Mouse (Mus musculus) urinary bladder, postnatal 25 days (tissue): Measurements from ENCODE around the gene Usp21.
"Not testable (repeated sequence)": the region's sequence is repeated elsewhere in the genome, so short reads cannot be mapped to it uniquely, and the experiment has no call there.

Experiments used
- DNase-seq: peaks from one replicate; pipeline ENCODE4 v3.0.0; 2022; ENCODE audit warnings: low spot score

Usp21 gene

GRCm38 (mm10) chr1:171287136-171288081 is at the start of gene Usp21:
Usp21 (minus strand) TSS chr1:171287991.
- DNase-seq: peak; percentile 89

DNA sequence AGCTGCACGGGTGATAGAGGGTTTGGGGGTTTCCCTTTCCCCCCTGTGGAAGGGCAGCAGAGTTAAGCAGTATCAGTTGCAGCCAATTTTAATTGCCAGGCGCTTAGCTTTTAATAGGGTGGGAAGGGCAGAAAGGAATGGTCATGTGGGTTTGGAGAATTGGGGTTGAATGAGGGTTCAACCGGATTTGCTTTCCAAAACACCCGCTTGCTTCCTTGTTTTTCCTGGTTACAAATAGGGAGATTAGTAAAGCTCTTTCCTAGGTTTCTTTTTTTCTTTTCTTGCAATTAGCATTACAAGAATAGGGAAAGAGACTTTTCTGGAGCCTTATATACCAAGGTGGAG is 42.4 kb upstream of the Usp21 start:
- no peak for DNase-seq

GRCm38 (mm10) chr1:171329433-171330215 is 41.8 kb upstream of the Usp21 start:
- DNase-seq: no peak

GRCm38 (mm10) chr1:171328839-171329432 is 41.1 kb upstream of the Usp21 start, which contains the start of gene Dedd:
Dedd (plus strand) TSS chr1:171329145.
- peak; percentile 75 for DNase-seq

GRCm38 (mm10) chr1:171328244-171328643 is 40.5 kb upstream of the Usp21 start:
- no peak for DNase-seq

GRCm38 (mm10) chr1:171326588-171326987 is 38.8 kb upstream of the Usp21 start:
- not testable (repeated sequence) for DNase-seq

- DNase-seq: no peak
These were observed 37.8 kb upstream of the Usp21 start for GRCm38 (mm10) chr1:171325571-171325970.

- DNase-seq: no peak
These were observed 34.2 kb upstream of the Usp21 start for GRCm38 (mm10) chr1:171322012-171322411.

- DNase-seq: no peak
These were observed 33.6 kb upstream of the Usp21 start for GRCm38 (mm10) chr1:171321415-171321814.

GRCm38 (mm10) chr1:171320151-171320550 is 32.4 kb upstream of the Usp21 start:
- DNase-seq: no peak

- DNase-seq: no peak
These were observed 32.0 kb upstream of the Usp21 start for GRCm38 (mm10) chr1:171319748-171320147.

DNA sequence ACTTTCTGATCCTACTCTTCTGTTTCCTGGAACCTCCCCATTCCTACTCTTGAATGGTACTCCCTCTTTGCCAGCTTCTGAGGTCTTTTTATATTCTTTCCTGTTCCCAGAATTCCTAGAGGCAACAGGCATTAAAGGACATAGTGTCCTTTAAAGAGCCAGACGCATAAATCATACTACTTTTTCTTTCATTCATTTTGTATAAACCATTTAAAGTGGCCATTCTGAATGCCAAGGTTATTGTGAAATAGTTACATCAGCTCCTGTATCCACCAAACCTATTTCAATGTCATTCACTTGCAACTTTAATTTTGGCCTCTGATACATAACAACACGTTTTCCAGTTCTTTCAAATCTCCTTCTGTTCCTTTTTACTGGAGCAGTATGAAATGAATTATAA is 21.5 kb upstream of the Usp21 start:
- no peak for DNase-seq

GRCm38 (mm10) chr1:171306157-171306556 is 18.4 kb upstream of the Usp21 start:
- not testable (repeated sequence) for DNase-seq

DNA sequence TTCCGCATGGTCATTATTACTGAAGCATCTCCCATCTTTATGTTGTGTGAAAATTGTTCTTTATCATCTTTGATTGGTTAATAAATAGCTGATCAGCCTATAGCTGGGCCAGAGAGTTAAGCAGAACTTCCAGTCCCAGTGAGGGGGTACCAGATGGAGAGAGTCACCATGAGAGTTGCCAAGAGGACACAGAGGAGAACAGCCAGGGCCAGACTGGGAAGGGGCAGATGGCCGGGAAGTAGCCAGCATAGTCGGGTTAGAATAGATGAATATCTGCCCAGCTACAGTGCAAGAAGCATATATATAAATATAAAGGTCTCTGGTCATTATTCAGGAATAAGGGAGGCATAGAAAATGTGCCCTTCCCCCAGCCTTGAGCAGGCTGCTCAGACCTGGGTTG is 10.4 kb upstream of the Usp21 start:
- no peak for DNase-seq

GRCm38 (mm10) chr1:171295063-171295402 is 7.2 kb upstream of the Usp21 start:
- no peak for DNase-seq

GRCm38 (mm10) chr1:171294298-171295062 is 6.7 kb upstream of the Usp21 start, which contains the start of gene Ufc1:
Ufc1 (minus strand) TSS chr1:171295024.
- peak; percentile 75 for DNase-seq

- no peak for DNase-seq
These were observed 6.1 kb upstream of the Usp21 start for GRCm38 (mm10) chr1:171293906-171294297.

DNA sequence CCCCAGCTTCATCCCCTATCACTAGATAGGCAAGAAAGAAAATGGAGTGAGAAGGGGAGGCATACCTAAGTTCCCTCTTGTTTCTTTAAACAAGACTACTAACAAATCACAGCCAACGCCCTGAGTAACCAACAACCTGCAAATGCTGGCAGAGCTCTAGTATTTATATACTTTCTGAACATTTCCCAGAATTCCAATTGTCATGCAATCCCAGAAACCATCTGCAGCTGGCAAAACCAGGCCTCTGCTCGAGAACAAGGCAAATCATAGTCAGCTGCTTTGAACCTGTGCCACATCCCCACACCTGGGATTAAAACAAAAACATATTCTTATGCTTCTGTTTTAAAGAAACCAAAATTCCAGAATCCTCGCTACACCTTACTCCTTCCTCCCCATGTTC is 5.6 kb upstream of the Usp21 start:
- no peak for DNase-seq

DNA sequence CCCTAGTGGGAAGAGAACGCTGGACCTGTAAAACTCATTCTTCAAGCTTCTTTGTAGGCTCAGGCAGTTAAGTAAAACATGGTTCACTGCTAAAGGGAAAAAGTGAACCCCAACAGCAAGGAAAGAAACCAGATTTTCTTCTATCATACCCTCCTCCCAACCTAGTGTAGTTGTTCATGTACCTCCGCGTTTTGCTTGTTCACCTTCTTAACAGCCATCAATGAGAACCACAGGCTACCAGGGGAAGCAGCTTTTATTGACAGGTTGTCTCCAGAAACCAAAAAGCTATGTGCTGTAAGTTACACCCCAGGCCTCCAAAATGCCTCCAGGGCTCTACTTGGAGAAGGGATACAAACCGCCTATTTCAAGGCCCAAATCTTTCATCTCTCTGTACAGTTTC is 537 bp upstream of the Usp21 start:
- DNase-seq: no peak

DNA sequence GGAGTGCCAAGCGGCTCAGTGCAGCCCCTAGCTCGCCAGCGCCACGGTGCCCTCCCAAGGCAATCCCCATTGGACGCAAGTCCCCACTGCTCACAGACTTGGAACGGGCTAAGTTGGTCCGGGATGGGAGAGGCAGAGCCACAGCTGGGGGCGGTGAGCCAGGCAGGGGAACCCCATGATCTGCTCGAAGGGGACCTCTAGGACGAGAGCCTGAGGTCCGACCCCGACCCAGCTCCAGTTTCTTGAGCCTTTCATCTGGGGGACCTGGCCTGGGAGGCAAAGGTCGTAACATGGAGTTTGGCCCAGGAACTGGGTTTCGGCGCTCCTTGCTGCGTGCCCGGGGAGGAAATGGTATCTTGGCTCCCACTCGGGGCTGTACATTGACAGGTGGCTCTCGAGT is 1.3 kb downstream of the Usp21 start:
- no peak for DNase-seq

DNA sequence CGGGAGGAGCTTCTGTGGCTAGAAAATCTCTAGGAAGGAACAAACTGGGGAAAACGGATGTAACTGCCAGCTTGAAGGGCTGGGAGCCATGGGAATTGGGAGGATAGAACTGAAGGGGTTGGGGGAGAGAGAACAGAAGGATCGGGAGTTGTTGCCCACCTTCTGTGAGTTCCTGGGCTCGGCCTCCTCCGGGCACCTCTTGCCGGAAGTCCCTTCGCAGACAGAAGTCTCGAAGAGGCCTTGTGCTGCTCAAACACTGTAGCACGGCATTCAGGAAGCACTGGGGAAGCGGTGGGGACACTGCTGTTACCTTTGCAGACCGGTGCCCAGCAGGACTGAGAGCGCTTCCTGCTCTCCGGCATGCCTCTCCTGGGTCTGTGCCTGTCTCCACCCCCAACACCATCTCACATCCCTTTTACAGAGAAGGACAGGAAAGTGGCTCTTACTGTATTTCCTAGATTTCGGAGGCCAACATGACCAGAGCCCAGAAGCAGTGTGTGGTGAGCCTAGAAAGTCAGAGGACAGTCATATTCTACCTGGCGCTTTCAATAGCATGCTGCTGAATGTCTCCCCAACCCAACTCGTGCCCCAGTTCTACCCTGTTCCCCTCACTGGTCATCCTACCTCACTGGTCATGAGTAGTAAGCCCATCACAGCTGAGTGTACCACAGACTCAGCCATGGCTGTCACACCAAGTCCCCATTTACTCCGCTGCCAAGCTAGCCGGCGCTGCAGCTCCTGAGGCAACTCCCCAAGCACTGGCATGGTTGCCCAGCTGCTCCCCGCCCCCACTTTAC is 2.5 kb downstream of the Usp21 start:
- no peak for DNase-seq
